Mouse (Mus musculus) cerebral cortex, adult 2 months (tissue): ENCODE data around the gene 4932438H23Rik.

Experiments used
- WGBS: fragments of 180-500 bp; shearing (Covaris S2); methylation state at CpG from one replicate; pipeline ENCODE4 v1.1.7; 2018; 5-methylcytosine and 5-hydroxymethylcytosine counted together

Gene 4932438H23Rik

DNA sequence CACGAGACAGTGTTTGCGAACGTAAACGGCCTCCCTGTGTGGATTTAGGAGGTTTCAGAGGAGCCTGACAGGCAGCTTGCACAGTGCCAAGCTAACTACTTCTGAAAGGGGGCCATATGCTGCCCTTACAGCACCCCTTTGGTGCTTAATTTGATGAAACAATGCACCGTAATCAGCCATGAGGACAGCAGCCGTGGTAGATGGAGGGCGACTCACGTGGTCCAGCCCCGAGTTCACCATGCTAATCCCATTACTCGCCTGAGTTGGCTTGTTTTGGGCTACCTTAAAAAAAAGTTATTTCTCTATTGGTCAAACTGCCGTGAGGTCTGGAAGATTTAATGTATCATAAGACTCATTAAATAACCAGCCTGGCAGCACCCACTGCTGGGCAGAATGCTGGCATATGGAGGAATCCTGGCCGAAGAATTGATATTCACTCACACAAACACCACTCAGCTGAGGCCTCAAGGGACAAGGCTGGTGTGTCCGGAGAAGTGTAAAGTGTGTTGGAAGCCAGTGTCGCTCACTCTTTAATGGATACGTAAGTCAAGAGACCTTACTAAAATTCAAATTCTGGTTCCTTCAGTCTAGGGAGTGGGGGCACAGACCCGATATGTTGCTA lies 4.6 kb upstream of the 4932438H23Rik start:
- WGBS, result 57% methylated on average over 16 of the region's 16 CpGs

DNA sequence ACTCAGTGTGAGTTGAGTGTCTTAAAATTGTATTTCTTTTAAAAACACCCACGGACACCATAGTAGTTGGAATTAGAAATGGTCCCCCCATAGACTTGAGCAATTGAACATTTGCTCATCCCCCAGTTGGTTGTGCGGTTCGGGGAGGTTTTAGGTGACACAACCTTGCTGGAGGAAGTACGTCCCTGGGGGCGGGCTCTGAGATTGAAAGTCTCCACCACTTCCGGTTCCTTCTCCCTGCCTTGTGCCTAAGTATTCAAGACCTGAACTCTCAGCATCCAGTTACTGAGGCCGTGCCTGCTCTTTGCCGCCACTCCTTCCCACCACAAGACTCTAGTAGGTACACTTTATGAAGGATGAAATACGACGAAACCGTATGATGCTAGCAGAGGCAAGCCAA lies 2.9 kb upstream of the 4932438H23Rik start:
- 93% methylated on average over 11 of the region's 11 CpGs for WGBS

DNA sequence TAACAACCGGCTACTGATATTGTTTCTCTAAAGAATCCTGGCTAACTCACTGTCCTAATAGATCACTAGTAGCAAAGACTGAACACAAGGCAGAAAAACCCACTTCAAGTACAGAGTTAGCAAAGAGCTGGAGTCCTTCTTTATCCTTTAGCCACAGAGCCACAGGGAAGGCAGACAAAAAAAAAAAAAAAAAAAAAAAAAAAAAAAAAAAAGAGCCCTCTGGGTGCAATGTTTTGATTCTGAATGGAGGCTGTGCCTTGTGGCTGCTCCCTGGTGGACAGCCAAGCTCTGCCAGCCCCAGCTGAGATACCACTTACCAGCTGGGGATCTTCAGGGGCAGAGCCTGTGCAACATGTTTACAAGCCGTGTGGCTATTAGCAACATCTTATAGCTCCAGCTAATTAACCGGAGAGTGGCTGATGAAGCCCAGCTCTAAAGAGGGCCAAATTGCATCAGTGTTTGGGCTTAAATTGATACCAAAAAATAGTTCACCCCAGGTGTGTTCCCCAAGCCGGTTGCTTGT lies 2.1 kb upstream of the 4932438H23Rik start:
- 72% methylated on average over 4 of the region's 4 CpGs for WGBS

DNA sequence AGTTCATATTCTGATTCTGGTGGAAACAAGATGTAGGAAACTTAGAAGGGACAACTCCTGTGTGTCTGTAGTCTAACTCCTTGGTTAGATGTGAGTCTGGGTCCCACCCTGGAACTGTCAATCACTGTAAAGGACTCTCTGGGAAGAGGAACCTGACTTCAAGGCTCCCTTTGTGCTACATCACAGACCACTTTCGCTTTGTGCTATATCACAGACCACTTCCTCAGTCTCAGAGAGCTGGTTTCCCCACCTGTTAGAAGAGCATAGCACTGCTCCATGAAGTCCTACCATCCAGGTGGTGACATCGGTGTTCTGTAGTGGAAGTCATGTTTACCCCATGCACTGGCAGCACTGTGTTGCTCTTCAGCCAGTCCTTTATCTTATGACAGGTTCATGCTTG lies 1.1 kb upstream of the 4932438H23Rik start:
- WGBS, result 98% methylated on average over 2 of the region's 2 CpGs

DNA sequence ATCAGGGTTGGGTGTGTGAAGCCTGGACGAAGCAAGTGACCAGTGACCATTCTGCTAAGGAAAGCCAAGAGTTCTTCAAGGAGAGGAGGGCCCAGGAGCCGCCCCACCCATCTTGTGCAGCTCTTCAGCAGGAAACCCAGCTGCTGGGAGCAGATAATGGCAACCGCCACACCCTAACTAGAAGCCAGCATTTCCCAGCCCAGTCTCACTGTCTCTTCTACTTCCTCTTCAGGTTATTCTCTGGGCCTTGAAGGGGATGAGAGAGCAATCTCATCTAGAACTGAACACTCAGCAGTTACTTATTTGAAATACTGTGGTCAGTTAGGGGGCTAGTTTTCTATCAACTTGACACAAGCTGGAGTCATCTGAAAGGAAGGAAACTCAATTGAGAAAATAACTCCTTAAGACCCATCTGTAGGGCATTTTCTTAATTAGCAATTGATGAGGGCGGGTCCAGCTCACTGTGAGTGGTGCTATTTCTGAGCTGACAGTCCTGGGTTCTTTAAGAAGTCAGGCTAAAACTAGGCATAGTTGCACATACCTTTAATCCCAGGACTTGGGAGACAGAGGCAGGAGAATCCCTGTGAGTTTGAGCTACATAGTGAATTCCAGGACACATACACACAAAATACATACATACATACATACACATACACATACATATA lies 8.1 kb downstream of the 4932438H23Rik start:
- WGBS, result 77% methylated on average over 4 of the region's 4 CpGs

DNA sequence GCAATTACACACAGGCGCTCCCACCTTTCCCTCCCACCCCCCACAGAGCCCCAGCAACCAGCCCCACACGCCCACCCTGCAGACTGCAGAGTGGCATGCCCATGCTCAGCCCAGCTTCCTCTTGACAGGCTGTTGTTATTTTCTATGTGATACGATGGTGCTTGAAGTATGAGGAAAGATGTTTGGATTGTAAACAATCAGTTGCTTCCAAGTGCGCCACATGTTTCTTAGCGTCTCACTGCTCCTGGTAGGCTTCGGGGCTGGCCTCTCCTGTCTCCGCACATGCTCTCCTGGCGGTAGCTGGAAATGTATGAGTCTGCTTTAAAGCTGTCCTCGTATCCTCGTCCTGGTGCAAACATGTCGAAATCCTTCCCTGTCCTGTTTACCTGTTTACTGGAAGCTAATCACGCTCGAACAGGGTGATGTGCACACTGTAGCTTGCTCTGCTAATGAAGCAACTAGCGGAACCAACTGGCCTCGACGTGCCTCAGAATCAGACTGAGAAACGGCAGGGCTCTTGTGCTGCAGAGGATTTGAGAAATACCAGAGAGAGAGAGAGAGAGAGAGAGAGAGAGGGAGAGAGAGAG lies 9.6 kb downstream of the 4932438H23Rik start:
- WGBS, result 32% methylated on average over 17 of the region's 17 CpGs

DNA sequence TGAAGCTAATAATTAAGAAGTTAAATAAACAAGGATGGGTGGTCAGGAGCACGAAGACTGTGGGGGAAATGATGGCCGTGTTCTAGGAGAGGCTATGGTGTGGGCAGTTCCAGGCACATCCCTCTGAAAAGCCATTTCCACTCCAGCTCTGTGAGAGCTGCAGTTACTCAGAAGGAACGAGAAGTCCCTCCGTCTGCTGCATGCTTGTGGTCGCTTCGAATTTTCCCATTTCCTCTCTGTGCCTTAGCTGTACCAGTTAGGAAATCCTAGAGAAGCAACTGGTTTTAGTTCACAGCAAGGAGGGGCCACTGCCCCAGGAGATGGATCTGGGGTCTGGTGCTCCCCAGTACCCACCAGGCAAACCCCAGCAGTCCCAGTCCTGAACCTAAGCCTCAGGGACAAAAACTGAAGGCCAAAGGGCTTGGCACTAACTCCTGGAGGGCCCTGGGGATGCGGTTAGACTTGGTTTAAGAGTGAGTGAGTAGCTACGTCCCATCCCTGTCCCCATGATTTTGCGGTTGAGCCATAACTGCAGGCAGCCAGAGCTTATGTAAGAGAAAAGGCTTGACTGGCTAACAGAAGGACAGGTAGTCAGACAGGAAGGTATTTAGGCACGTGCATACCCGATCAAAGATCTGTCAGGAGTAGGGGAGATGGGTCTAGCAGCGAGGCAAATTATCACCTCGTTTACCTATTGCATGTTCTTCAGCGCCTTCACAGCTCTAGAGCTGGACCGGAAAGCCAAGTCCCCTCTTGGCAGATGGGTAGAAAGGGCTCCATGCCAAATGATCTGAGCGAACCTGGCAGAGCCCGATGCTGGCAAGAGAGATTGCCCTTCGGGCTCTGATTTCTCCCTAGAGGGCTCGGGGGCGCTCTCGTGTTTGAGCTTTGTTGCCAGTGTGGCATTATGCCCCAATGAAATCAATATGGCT lies 10.3 kb downstream of the 4932438H23Rik start:
- 55% methylated on average over 21 of the region's 21 CpGs for whole genome bisulfite sequencing

DNA sequence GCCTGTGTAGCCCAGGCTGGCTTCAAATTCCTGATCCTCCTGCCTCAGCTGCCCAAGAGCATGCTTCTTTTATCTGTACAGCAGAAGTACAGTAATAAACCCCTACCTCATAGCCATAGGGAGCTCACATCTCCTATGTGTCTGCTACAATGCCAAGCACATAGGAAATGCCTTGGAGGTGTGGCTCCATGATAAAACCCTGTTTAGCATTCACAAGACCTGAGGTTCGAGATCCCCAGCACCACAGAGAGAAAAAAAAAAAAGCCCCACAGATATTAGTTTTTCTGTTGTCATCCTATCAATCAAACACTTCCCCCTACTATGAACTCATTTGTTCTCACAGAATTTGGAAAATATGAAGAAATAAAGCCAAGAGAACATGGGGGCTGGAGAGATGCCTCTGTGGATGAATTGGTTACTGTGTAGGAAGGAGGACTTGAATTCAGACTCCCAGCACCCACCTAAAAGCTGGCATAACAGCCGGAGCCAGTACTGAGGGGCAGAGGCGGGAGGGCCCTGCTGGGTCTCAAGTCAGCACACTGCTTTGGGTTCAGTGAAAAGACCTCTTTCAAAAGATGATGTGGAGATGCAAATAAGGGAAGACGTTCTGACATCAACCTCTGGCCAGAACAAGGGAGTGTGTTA lies 11.8 kb downstream of the 4932438H23Rik start:
- 48% methylated on average over 4 of the region's 4 CpGs for WGBS

DNA sequence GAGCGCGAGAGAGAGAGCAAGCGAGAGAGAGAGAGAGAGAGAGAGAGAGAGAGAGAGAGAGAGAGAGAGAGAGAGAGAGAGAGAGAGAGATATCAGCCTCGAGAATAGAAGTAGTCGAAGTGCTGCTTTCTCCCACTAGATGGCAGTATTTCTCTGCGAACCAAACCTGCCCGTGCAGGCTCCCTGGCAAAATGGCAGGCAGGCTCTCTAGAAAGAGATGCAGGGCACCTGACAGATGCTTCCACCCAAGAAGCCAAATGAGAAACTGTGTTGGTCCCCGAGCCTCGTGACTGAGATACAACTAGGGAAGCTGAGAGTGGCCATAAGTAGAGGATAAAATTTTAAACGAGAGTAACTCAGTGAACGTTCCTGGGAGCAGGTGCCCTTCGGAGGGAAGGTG lies 13.4 kb downstream of the 4932438H23Rik start:
- 15% methylated on average over 11 of the region's 12 CpGs for WGBS

DNA sequence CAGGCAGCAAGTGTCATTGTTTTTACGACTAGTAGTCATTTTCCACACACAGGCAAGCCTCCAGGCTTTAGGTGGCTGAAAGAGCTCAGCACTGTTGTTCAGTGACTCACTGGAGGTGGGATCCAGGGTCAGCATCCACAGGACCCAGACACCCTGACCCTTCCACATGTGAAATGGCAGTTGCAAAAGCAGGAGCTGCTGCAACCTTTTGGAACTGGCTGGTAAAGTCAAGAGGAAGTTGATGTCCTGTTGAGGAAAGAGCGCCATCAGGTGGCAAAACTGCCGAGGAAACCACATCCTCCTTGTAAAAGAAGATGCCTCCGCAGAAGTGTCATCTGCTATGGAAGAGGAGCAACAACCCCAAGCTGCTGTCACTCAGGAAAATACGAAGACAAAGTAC lies 18.7 kb downstream of the 4932438H23Rik start:
- 74% methylated on average over 5 of the region's 5 CpGs for WGBS

DNA sequence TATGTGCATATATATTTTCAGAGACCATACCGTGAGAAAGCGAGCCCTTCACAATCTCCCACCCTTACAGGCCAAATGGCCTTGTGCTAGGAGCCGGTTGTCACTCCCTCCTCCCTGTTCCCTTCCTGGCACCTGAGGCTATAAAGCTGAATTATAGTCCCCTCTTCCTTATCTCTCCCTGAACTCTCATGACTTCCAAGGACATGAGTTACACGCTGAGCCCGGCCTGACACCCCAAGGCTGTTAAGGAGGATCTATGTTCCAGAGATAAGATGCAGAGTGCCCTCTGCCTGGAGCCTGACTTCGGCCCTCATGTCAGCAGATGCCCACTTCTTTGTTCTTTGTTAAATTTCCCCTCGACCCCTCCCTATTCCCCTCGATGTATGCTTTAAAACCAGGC lies 19.5 kb downstream of the 4932438H23Rik start:
- 87% methylated on average over 8 of the region's 8 CpGs for WGBS

DNA sequence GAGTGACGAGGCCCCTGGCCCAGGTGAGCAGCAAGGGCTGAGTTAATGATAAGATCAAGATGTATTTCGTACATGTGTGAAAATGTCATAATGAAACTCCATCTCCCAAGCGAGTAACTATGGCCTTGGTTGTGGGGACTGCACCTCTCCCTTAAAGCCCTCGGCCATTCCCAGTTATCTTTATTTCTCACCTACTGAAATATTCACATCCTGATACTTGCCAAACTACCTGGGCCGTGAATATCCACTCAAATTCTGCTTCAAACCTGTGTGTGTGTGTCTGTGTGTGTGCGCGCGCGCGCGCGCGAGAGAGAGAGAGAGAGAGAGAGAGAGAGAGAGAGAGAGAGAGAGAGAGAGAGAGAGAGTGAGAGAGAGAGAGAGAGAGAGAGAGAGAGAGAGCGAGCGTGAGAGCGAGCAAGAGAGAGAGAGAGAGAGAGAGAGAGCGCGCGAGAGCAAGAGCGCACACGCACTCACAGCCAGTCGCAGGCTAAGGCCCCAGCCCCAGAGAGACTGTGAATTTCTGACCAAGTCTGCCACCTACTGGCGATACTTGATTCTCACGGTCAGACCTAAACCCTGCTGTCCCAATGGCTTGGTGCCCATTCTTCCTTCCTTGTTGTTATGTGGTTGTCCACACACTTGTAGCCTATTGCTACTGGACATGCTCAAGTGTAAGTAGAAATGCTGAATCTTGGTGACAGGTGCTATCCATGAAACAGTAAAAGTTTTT lies 21.6 kb downstream of the 4932438H23Rik start:
- 37% methylated on average over 24 of the region's 24 CpGs for WGBS

DNA sequence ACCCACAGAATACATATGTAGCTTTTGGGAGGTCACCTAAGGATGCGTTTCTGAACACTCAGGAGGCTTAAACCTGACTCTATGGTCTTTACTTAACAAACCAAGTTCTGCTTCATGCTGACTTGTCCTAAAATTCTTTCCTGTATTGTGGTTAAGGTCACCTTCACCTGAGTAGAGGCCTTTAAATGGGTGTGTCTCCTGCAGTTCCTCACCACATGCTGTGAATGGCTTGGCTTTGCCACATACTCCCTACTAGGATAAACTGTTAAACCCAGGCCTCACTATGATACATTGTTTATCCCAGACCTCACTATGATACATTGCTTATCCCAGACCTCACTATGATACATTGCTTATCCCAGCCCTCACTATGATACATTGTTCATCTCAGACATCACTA lies 22.7 kb downstream of the 4932438H23Rik start:
- WGBS, result 100% methylated on average over 1 of the region's 1 CpGs

DNA sequence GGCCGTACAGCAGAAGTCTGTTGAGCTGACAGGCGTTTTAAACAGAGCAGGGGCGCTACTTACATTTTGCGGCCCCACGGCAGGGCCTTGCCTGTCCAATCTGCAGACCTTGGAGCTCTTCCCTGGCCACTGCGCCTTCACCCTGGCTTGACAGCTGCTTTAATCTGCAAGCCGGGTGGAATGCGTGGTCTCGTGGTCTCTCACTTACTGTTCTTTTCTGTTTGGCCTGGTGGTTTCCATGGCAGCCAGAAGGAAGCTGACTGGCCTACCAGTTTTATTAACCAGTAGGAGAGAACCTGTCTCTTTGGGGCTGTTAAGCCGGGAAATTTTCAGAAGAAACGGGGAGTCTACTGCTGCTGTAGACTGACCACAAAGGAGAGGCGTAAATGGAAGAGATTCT lies 26.0 kb downstream of the 4932438H23Rik start:
- 60% methylated on average over 12 of the region's 12 CpGs for whole genome bisulfite sequencing

DNA sequence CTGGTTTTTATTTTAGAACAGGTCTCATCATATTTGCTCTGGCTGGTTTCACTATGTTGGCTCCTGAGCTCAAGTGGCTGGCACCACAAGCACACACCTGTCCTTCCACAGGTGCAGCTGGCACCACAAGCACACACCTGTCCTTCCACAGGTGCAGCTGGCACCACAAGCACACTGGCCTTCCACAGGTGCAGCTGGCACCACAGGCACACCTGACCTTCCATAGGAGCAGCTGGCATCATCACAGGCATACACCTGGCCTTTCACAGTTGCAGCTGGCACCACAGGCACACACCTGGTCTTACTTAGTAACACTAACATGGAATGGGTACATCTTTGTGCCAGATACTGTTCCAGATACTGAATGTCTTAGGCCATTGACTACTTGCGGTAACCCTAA lies 27.8 kb downstream of the 4932438H23Rik start:
- 100% methylated on average over 1 of the region's 1 CpGs for WGBS

DNA sequence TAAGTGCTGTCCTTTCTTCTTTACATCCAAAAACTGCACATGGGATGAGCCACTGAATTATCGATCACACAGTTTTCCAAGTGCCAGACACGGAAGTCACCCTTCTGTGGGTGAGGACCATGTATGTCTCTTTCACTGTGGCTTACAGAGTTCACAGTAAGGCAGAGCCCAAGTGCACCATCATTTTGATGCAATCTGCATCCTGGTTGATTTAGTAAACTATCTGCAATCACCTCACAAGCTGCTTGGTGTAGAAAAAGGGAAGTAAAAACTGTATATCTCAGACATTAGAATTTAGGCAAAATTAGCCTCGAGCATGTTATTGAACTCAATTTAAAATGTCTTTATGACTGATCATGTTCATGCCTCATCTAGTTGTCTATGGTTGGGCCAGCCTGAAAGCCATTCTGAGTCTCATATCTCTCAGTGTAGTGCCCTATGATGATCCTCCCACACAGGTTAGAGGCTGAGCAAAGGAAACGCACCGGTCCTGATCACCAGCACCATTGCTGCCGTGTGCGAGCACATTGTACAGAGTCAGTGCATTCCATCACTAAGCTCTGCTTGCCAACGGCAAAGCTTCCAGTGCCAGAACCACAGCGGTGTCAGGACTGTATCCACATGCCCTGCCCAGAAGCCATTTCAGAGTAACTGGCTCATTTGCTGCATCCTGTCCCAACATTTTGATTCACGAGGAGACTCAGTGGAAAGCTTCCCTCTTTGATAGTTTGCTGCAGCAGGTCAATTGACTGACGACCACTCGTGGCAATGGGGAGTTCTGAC lies 30.1 kb downstream of the 4932438H23Rik start:
- 81% methylated on average over 12 of the region's 12 CpGs for WGBS

DNA sequence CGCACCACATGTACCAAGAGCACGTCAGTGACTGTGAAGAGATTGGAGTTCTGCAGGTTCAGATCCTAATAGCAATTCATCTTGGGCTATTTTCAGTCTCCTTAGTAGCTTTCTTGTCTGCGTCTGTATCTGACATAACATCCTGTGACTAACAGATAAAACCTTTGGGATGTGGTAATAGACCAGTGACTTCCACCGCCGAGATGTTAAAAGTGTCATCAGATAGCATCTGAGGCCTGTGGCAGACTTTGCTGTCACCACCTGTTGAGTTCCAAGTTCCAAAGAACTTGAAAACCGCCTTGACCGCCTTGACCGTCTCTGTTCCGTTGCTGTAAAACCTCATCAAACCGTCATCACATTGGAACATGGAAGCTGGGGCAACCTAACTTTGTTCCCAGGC lies 31.1 kb downstream of the 4932438H23Rik start:
- WGBS, result 97% methylated on average over 10 of the region's 10 CpGs

DNA sequence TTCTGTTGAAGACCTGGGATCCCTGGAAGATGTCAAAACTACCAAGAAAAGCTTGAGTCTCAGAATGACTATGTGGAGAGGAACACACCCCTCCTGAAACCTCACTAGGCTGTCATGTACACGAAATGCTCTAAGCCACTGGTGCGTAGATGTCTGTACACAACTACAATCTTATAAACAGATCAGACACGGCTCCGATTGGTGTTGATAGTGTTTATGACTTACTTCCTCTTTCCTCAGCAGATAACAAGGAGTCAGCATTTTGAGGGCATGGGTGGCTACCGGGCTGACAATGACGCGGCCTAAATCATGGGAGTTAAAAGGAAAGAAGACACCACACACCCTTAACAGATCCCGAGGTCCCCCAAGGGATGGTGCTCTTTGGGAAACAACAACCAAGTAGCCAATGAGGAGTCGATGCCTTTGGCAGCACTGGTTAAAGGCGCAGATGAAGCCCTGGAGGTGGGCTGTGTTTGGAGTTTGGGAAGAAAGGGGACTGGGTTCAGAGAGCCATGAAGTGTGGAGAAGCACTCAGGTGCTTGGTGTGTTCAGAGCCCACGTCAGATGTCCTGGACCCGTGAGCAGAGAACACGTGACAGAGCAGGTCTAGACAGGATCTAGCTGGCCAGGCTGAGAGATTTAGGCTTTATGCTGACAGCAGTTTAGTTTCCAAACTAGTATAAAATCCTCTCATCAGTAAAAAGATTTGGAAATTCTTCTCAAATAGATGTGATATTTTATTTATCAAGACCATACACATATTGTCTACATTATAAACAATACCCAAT lies 33.2 kb downstream of the 4932438H23Rik start:
- 84% methylated on average over 13 of the region's 13 CpGs for WGBS

DNA sequence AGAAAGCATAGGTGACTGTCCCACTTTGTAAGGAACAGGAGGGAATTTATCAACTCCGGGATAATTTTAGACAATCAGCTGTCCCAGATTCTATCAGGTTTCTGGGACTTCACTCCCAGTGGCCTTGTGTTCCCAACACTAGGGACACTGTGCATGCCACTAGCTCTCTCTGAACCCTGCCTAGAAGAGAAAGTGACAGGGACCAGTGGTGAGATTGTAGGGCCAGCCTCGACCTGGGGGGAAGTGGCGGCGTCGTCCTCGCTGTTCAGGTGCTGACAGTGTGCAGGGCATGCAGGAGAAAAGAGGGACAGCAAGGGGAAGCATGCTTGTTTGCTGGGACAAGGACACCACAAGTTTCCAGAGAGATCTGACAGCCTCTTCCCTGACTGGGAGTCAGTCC lies 37.2 kb downstream of the 4932438H23Rik start:
- WGBS, result 87% methylated on average over 6 of the region's 6 CpGs
